Mouse (Mus musculus) MEL (cell line): ENCODE measurements around the gene Kcnb1.

ENCODE experiments used
- CHD1 ChIP-seq: IDR thresholded peaks from 2 replicates; pipeline ENCODE4 v1.6.1; 2012; ENCODE audit warnings: low read depth, mild to moderate bottlenecking, inconsistent platforms, low read length, improper control_type of control experiment
- CTCF ChIP-seq, 3 experiments: IDR thresholded peaks in 2 of 3; conservative IDR thresholded peaks in 1 of 3; 2 replicates each; pipeline ENCODE4 v1.5.1; 2011 to 2012; ENCODE audit warnings: low read length in 3 of 3, low read depth in 2 of 3, mild to moderate bottlenecking in 2 of 3, improper control_type of control experiment in 1 of 3, inconsistent platforms in 1 of 3, mixed read lengths in 1 of 3, moderate library complexity in 1 of 3; ENCODE audit not compliant: control insufficient read depth in 1 of 3, insufficient read depth in 1 of 3, poor library complexity in 1 of 3, severe bottlenecking in 1 of 3
- ELF1 ChIP-seq: IDR thresholded peaks from 2 replicates; pipeline ENCODE4 v1.6.1; 2014; ENCODE audit warnings: low read depth, mild to moderate bottlenecking, inconsistent platforms, low read length, improper control_type of control experiment, moderate library complexity
- EP300 ChIP-seq, 2 experiments: IDR thresholded peaks; 2 replicates each; pipeline ENCODE4 v1.6.1; 2011; ENCODE audit warnings: improper control_type of control experiment in 2 of 2, low read length in 2 of 2, low read depth in 1 of 2, mild to moderate bottlenecking in 1 of 2
- JUND ChIP-seq: IDR thresholded peaks from 2 replicates; pipeline ENCODE4 v1.6.1; 2011; ENCODE audit warnings: low read depth, mild to moderate bottlenecking, improper control_type of control experiment, low read length
- MAX ChIP-seq: IDR thresholded peaks from 2 replicates; pipeline ENCODE4 v1.6.1; 2011; ENCODE audit warnings: low read length, improper control_type of control experiment
- POLR2A ChIP-seq, 2 experiments: IDR thresholded peaks; 2 replicates each; pipeline ENCODE4 v1.6.1; 2011 to 2012; ENCODE audit warnings: low read length in 2 of 2, mild to moderate bottlenecking in 2 of 2, control low read depth in 1 of 2, improper control_type of control experiment in 1 of 2, low read depth in 1 of 2, moderate library complexity in 1 of 2; ENCODE audit not compliant: control insufficient read depth in 1 of 2, insufficient read depth in 1 of 2, poor library complexity in 1 of 2
- POLR2AphosphoS2 ChIP-seq: IDR thresholded peaks from 2 replicates; pipeline ENCODE4 v1.6.1; 2011; ENCODE audit warnings: low read length, improper control_type of control experiment
- POLR2AphosphoS5 ChIP-seq: IDR thresholded peaks from 2 replicates; pipeline ENCODE4 v1.6.1; 2012; ENCODE audit warnings: low read depth, borderline replicate concordance, mild to moderate bottlenecking, inconsistent platforms, low read length, moderate library complexity, mixed read lengths
- TAL1 ChIP-seq: IDR thresholded peaks from 2 replicates; pipeline ENCODE4 v1.6.1; 2012; ENCODE audit warnings: mild to moderate bottlenecking, inconsistent platforms, low read length, moderate library complexity, mixed read lengths
- TCF12 ChIP-seq: IDR thresholded peaks from 2 replicates; pipeline ENCODE4 v1.6.1; 2014; ENCODE audit warnings: low read depth, mild to moderate bottlenecking, inconsistent platforms, low read length, improper control_type of control experiment, moderate library complexity
- USF1 ChIP-seq: IDR thresholded peaks from 2 replicates; pipeline ENCODE4 v1.6.1; 2014; ENCODE audit warnings: low read depth, mild to moderate bottlenecking, inconsistent platforms, low read length, improper control_type of control experiment, moderate library complexity
- ZKSCAN1 ChIP-seq: IDR thresholded peaks from 2 replicates; pipeline ENCODE4 v1.6.1; 2012; ENCODE audit warnings: low read depth, mild to moderate bottlenecking, inconsistent platforms, low read length, improper control_type of control experiment, moderate library complexity
- ZNF384 ChIP-seq: IDR thresholded peaks from 2 replicates; pipeline ENCODE4 v1.6.1; 2012; ENCODE audit warnings: low read depth, mild to moderate bottlenecking, inconsistent platforms, low read length, improper control_type of control experiment

DNA sequence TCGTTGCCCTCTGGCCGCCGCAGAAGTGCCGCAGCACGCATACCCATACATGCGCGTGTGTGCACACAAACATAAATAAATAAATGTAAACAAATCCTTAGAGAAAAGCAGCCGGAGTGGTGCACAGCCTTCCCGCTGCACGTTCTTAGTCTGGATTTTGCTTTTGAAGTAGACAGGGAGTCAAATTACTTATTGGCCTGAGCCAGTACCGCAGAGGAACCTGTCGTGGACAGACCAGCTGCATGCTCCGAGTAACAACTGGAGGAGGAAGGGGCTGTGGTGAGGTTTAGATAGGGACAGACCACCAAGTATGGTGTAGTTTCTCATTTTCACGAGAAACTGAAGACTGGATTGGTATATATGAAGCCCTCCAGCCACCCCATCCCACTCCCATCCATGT, 43.8 kb upstream of the Kcnb1 start:
- TF ChIP-seq MAX: no peak
- TF ChIP-seq ZNF384: no peak
- no peak for TF ChIP-seq USF1
- TF ChIP-seq TCF12: no peak
- TF ChIP-seq ZKSCAN1: no peak
- no peak for TF ChIP-seq CHD1
- TF ChIP-seq POLR2AphosphoS2: no peak
- no peak for TF ChIP-seq POLR2A (IDR thresholded peaks at IDR 0.05; ENCODE audit: control insufficient read depth in 1 of 2, insufficient read depth in 1 of 2, low read depth in 1 of 2, low read length in 2 of 2, poor library complexity in 1 of 2)
- TF ChIP-seq ELF1: no peak
- TF ChIP-seq CTCF (IDR thresholded peaks at IDR 0.05 in 2 of 3, conservative IDR thresholded peaks at IDR 0.05 in 1 of 3; ENCODE audit: control insufficient read depth in 1 of 3, insufficient read depth in 1 of 3, low read depth in 2 of 3, low read length in 3 of 3, poor library complexity in 1 of 3, severe bottlenecking in 1 of 3): no peak
- TF ChIP-seq JUND: no peak
- no peak for TF ChIP-seq EP300 (IDR thresholded peaks at IDR 0.05; ENCODE audit: low read depth in 1 of 2, low read length in 2 of 2)
- no peak for TF ChIP-seq TAL1
- no peak for TF ChIP-seq POLR2AphosphoS5
